Mouse (Mus musculus): ENCODE data around the gene Kazn. TPM values are rescaled to one million over a fixed set of nuclear protein-coding genes. Genes with fewer than 3 reads are reported as not detected.

The Kazn gene
- polyA plus RNA-seq (2014; fragmentation: Illumina TruSeq; extraction: RNeasy Lipid Tissue Mini Kit (QIAGEN cat#74804); ENCODE audit: low read depth, low replicate concordance) = 3.1 TPM

GRCm38 (mm10) chr4:142239240-142240126 lies at the start of gene Kazn:
TSS of gene Kazn (minus strand) at chr4:142239401.

GRCm38 (mm10) chr4:142084131-142084899 lies 154.9 kb downstream of the Kazn start, which contains the start of gene Tmem51:
TSS of gene Tmem51 (minus strand) at chr4:142084304.

Other genes starting within 250 kb of the Kazn start
- gene Fhad1, start 224.3 kb downstream of the Kazn start, polyA plus RNA-seq (2014; fragmentation: Illumina TruSeq; extraction: RNeasy Lipid Tissue Mini Kit (QIAGEN cat#74804); ENCODE audit: low read depth, low replicate concordance) = 123 TPM
- gene Tmem51, start 155.1 kb downstream of the Kazn start, polyA plus RNA-seq (2014; fragmentation: Illumina TruSeq; extraction: RNeasy Lipid Tissue Mini Kit (QIAGEN cat#74804); ENCODE audit: low read depth, low replicate concordance) = 0.18 TPM